Mouse (Mus musculus) frontal cortex, postnatal 36 days (tissue): ENCODE data around the gene Adk.

Experiments used
- DNase-seq, 2 experiments: peaks; one replicate each; pipeline ENCODE4 v3.0.0; 2022; ENCODE audit warnings: low spot score in 2 of 2

Gene Adk

DNA sequence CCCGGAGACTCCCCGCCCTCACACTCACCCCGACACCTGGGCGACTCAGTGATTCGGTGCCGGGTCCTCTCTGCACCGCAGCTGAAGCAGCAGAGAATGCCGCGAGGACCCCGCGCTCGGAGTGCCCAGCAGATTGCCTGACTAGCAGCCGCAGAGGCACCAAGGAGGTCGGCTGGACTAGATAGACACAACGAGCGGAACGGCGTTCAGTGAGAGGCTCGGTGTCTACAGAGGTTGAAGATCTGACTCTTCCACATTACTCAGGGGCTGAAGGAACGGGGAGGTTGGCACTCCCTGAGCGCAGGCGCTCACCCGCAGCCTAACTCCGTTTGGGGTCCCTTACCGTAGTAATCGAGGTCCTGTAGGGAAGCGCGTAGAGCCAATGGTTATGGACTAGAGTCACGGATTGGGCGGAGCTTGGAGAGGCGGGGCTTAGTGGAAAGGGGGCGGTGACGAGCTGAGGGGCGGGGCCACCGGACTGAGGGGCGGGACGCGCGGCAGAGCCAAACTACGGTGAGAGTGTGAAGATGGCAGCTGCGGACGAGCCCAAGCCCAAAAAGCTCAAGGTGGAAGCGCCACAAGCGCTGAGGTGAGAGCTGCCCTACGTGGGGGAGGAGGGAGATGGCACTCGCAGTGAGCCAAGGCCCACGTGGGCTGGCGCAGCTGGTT is at the start of gene Adk, which contains the start of gene Ap3m1:
Adk (plus strand) TSS at position 463 of the 669 bp plus-strand sequence.
Ap3m1 (minus strand) TSS at position 397 of the 669 bp plus-strand sequence.
- DNase-seq = peak; percentile 94 to 95

DNA sequence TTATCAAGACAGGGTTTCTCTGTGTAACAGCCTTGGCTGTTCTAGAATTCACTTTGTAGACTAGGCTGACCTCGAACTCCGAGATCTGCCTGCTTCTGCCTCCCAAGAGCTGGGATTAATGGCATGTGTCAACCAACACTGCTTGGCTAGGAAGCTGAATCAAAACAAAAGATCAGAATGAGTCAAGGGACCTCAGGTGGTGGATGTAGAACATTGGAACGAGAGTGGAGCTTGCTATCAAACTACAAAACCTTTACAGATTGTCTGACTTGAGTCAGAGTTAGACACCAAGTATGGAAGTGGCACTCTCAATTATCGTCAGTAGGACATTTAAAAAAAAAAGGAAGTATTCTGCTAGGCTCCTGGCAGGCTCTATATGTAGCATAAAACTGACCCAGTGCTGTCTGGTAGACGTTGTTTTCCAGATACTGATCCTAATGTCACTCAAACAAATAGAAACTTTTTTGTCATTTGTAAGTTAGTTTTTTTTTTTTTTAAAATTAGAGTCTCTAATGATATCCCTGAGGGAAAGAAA is 38.5 kb upstream of the Adk start:
- DNase-seq = no peak

DNA sequence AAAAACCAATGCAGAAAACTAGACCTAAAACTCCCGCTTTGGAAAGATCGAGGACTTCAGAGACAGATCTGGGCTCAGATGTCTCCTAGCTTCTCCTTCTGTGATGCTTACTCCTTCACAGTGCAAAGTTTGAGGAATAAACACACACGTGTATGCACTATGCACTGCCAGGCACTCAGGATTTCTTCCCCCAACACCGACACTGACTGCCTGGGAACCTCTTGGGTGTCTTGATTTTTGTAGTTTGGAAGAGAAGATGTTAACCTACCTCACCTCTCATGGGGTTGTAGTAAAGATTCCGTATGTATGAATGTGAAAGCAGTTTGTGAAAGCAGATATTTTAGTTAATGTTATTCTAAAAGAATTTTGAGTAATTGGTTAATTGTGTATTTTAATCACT is 34.5 kb upstream of the Adk start:
- no peak for DNase-seq

DNA sequence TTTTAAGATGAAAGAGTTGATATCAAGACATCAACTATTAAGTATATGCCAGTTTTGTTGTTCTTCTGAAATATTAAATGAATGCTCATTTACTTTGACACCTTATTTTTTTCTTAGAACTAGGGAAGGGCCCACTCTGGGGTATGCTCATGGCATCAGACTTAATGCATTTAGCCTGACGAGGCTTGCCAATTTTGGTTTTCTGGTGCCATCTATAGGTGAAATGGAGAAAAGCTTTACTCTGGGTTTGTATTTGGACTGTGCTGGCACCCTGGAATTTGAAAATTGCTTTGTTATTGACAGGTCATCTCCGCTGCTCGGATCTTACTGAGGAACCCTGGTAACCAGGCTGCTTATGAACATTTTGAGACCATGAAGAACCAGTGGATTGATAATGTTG is 33.4 kb upstream of the Adk start:
- peak in 1 of 2 experiments; percentile 46 for DNase-seq

DNA sequence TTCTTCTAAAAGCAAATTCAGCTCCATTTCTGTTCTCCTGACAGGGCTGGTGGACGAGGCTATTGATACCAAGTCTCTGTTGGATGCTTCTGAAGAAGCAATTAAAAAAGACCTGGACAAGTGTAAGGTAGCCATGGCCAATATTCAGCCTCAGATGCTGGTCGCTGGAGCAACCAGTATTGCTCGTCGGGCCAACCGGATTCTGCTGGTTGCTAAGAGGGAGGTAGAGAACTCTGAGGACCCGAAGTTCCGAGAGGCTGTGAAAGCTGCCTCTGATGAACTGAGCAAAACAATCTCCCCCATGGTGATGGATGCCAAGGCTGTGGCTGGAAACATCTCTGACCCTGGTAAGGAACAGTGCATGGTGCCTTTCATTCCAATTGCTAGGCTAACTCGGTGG is 31.9 kb upstream of the Adk start:
- DNase-seq = no peak

DNA sequence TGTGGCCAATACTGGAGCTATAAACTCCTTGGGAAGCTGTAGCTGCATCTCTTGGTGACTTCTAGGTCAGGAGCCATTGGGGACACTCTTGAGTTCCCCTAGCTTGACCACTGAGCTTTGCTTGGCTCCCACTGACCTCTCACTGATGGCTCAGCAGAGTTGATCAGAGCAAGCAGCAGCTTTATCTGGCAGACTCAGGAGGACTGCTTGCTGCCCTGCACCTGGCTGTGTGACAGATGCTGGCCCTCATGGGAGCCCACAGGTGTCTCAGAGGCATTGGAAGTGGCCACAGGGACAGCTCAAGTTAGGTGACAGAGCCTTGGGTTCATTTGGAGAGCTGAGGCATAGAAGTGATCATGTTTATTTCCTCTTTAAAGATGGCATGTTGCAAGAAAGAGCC is 24.8 kb upstream of the Adk start:
- DNase-seq = no peak

DNA sequence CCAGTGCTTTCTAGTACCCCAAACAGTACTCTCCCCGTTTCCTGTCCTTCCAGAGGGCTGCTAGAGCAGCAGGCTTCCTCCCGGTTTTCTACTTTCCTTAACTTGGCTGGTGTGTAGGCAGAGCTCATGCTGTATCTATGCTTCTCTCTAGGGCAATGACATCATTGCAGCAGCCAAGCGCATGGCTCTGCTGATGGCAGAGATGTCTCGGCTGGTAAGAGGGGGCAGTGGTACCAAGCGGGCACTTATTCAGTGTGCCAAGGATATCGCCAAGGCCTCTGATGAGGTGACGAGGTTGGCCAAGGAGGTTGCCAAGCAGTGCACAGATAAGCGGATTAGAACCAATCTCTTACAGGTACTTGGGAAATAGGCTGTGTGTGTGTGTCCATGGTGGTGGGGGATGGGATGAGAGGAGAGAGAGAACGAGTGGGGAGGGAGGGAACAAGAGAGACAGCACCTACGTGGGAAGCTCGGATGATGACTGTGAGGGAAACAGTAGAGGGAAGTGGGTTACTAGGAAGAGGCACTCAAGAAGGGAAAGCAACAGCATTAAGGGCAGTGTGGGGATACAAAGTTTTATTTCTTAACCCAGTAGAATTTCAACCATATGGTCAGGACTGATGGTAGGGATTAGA is 23.2 kb upstream of the Adk start:
- peak; percentile 48 to 62 for DNase-seq

DNA sequence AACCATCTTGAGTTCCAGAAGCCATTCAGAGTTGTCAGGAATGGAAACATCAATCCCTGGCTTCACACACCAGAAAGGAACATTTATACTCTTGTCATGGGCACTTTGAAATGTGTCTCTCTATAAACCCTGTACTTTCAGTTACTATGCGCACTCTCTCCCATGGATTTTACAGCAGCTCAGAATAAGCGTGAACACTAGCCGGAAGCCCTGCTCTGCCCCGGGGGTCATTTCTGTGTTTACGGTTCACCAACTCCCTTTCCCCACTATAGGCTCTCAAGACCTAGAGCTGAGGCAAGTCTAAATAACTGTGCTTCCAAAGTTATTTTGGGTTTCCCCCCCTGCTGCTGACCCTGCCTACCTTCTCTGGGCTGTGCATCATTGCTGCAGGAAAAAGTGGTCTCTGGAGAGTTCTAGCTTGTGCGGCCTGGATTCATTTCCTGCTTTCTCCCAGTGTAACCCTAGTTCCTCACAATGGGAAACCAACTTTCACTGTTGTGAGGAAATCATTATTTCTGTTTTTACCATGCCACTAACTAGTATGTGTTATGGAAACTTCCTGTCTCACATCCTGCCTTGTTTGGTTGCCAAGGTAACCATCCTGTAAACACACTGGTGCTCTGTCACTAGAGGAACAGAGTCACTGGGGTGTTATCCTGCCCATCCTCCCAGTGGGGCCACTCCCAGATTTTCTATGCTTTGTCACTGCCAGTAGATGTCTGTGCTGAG is 20.4 kb upstream of the Adk start:
- no peak for DNase-seq

DNA sequence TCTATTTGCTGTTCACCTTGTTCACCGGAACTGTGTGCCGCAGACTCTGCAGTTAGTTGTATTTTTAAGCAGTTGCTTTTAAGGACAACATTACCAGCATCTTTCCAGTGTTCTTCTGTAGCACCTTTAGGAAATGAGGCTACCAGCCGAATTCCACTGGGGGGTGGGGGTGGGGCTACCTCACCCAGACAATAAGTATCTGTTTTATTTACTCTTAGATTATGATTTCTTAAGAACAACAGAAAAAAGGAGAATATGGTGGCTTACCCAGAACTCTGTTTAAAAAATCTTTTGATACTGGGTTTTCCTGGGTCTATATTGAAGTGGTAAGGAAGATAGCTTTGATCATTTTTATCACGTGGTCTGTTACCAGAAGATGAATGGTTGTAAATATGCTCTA is 18.1 kb upstream of the Adk start:
- DNase-seq = no peak

DNA sequence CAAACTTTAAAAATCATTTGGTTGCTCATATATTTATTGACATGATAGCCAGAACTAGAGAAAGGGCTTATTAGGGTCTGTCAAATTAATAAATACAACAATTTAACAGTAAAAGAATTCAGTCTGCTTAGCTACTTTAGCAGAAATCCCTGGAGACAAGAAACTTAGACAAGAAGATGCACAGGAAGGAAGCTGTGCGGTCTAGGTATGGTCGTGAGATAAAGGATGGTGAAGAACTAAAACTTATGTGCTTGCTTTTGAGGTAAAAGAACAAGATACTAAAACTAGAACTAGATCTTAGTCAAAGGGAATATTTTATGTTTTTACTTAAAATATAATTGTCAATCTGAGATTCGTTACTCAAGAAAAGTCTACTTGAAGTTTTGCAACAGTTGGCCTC is 17.6 kb upstream of the Adk start:
- DNase-seq = no peak

DNA sequence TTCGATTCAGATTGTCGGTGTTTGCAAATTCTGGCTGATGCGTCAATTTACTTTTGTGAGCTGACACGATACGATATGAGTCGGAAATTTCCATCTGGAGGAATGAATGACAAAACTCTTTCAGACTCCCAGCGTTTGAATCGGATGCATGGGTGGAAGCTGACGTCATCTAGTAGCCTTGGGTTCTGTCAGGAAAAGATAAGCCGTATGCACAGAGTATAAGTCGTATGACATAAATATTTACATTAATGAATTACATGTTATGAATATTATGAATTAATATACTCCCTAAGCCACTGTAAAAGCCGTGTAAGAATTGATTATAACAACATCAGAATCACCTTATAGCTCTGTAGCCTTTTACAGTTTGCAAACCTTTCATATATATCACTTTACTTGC is 13.3 kb upstream of the Adk start:
- no peak for DNase-seq

DNA sequence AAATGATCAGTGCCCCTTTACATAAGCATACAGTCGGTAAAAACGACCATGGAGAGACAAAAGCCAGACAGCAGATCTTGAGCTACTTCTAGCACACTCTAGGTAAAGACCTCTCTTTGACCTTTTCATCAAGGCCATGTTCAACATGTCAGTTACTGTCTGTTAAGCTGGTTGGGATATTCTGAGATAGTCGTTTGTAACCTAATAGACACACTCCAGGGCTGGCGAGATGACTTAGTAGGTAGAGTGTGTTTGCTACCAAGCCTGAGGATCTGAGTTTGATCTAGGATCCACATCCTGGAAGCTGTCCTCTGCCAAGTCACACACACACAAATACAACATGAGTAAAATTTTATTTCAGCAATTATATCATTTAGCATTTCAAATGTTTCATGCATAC is 12.8 kb upstream of the Adk start:
- no peak for DNase-seq

DNA sequence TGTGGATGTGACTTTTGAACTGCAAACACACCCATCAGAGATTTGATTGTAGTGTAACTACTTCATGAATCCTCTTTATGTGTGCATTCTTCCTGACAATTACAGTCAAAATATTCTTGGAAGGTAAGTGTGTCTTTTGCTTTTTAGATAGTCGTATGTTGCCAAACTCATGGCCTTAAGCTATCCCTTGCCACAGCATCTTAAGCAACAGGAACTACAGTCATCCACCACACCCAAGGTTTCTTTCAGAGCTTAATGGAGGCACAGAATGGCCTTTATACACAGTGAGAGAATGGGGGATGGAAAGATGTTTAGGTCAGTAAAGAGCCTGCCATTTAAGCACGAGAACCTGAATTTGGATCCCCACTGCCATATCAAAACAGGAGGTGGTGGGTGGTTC is 4.5 kb upstream of the Adk start:
- DNase-seq = no peak

DNA sequence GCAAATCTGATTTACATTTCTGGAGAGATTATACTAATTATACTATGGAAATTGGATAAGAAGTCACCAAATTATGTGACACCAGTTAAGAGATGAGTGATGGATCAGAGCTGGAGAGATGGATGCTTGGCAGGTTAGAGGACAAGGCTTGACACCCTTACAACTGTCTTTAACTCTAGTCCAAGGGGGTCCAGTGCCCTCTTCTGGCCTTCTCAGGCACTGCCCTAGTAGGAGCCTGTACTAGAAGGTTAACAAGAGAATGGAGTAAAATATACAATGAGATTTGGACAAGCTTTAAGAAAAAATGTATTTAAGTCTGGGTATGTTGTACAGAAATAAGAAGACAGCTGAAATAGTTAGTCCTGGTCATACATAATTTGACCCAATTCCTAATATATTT is 3.5 kb upstream of the Adk start:
- DNase-seq = no peak

DNA sequence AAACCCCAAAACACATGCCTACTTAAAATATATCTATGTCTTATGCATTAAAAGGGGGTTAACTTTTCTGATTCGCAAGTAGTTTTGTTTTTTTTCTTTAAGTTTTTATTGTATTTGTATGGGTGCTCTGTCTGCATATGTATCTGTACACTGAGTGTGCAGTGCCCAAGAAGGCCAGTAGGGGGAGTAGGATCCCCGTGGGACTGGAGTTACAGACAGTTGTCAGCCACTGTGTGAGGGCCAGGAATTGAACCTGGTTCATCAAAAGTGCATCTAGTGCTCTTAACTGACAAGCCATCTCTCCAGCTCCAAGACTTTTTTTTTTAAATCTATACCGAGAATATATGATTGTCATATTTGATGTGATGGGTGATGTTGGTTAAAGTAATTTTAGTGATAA is 1.6 kb upstream of the Adk start:
- no peak for DNase-seq

DNA sequence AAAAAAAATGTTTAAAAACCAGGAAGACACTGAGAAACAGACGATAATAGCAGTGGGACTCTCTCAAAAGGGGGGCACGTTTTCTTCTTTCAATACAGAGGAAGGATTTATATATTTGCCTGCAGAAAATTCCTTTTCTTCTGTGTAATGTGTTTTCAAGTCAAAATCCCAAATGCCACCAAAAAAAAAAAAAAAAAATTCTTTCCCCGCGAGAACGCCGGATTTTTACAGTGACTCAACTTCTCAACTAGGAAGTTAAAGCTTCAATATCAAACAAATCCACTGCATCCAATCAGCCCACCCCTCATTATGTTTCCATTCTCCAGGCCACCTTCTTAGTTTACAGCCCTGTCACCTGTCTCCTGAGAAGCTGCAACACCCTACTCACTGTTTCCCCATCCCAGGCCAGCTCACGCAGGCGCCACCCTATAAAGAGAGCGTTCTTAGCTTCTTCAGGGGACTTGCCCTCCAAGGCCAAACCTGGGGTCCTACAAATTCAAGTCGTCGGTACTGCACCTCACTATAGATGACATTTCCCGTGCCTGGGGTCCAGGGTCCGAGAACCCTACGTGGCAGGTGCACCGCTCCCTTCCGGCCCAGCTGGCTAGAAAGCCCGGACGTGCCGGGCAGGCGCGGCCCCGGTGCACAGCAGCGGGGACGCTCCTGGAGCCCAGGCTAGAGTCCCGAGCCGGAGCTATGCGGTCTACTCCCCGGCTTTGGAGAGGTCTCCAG is 828 bp upstream of the Adk start:
- DNase-seq = no peak

DNA sequence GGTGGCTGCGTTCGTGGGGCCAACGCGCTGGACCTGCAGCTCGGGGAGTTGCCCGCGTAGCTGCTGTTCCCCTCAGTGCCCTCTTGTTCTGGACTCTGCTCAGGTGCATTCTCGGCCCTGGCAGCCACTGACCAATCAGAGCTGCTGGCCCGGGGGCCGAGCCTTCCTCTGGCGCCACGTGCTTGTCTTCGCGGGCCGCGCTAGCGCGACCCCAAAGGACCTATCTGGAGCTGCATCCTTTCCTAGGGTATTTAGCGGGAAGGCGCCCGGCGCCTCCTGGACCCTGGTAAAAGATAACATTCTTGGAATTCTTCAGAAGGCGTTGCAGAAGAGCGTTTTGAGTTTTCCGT is 382 bp downstream of the Adk start:
- DNase-seq = no peak

DNA sequence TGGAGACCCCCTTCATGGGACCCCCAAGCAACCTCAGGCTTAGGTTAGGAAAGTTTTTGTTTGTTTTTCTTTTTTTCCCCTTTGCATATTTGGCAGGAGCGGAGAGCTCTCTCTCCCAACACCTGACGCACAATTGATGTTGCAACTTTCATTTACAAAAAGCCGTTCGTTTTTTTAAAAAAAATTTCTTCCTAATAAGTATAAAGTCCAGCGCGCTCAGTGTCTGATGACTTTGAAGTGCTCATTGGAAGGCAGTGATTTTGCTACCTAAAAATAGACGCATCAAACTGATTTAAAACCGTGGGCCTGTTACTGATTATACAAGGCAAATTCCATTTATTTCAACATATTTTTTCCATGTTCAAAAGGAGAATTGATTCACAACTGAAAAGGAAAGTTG is 777 bp downstream of the Adk start:
- DNase-seq = no peak

DNA sequence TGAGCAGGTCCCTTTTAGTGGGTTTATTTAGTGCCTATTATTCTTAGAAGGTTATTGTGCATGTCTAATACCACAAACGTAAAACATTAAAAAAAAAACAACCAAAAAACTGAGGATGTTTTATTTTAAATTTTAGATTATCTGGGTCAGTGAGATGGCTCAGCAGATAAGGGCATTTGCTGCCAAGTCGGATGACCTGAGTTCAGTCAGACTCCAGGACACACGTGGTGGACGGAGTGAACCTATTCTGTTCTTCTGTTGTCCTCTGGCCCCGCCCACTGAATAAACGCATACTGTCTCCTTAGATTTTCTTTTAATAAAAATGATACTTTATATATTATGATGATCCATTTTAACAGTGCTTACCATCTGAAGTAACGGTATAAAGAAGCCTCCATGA is 1.2 kb downstream of the Adk start:
- no peak for DNase-seq

DNA sequence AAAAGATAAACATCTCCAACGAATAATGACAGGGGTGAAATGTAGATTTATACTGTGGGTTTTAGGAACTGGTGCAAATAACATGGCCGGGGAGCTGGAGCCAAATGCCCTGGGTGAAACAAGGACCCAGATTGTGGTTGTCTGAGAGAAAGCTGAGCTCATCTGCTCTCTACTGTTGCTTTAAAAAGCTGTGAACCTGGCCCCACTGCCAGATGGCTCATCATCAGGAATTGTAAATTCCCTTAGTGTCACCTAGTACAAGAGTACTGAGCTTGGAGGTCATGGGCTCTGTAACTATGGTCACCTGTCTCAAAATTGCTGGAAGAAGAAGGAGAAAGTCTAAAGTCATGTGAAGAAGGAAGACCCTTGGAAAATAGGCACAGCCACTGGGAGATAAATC is 6.6 kb downstream of the Adk start:
- no peak for DNase-seq

DNA sequence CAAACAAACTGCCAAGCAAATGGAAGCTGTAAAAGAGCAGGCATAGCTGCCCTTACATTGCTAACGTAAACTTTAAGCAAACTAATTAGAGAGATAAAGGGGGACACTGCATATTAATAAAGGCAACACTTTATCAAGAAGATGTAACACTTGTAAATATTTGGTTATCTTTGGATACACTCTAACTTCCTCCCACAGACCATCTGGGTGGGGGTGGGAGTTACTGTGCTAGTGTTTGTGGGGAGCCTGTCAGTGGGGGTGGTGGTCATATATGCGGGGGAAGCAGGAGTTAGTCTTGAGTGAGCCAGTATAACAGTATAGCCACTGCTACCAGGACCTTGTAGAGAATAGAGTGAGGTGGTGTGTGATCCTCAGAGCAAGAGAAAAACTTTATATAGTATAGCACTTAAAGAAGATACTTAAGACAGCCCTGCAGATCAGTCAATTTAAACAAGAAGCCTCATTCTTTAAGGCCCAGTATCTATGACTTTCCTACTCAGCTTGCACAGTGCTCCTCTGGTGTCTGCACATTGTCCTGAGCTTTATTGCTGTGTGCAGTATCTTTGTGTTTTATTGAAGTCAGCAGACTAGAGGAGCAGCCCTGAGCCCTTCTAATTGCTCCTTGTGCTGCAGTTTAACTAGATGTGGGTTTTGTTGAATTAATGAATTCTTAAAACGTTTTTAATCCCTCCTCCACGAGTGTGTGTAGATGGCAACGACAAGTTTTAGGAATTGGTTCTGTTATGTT is 10.6 kb downstream of the Adk start:
- no peak for DNase-seq

DNA sequence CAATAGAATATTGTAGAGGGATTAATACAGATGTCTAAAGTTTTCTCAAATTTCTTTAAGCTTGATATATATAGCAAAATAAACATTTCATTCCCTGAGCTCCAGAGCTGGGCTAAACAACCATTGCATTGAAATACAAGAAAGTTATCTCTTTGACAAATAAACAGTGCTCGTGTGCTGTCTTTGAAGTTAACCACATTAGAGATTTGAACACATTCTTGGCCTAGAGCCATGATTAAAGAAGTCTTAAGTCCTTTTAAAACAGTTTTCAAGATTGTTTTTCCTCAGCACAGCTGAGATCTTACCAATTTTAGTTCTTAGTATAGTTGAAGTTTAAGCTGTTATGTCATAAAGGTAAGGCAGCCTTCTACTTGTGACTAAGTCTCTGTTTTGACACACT is 11.9 kb downstream of the Adk start:
- DNase-seq = no peak
